Mouse (Mus musculus): ENCODE data around the gene Edaradd. TPM values are rescaled to one million over a fixed set of nuclear protein-coding genes. Genes with fewer than 3 reads are reported as not detected.

The Edaradd gene
- polyA plus RNA-seq, 1 experiment from 2014 or later: 0.93 TPM

DNA sequence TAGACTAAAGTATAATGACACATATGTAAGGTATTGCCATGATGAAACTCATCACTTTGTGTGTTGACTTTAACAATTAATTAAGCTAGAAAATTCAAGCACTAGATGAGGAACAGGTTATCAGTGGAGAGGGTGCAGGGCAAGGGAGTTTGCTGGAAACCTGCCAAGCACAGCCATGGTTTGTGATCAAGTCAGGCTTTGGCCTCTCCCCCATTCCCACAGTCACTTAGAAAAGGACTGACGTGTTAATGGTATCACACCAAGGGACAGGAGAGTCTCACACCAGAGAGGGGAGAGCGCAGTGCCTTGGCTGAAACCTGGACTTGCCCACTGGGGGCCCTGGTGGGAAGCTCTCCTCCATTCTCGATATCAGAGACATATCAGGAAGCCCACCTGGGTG is 14.9 kb downstream of the Edaradd start:
- no peak overlapping the region for H3K4me2 ChIP-seq
- H3K9ac ChIP-seq: no peak overlapping the region
- no peaks in the 10 kb centered on the region for H3K9me3 ChIP-seq
- H3K27me3 ChIP-seq: no peaks in the 10 kb centered on the region
- no peak overlapping the region for H3K4me3 ChIP-seq
- H3K27ac ChIP-seq: no peak overlapping the region
- peaks cover 9% of the 10 kb centered on the region for H3K4me1 ChIP-seq (replicated peaks)
- ATAC-seq (ENCODE audit: low FRiP score): no peak
- no peaks in the 10 kb centered on the region for H3K36me3 ChIP-seq
- WGBS: 79% methylated on average over 3 of the region's 3 CpGs

- Histone ChIP-seq H3K4me3 (no peak overlapping the region), H3K27me3 (no peaks in the 10 kb centered on the region), H3K9me3 (no peaks in the 10 kb centered on the region), H3K4me2 (no peak overlapping the region), H3K36me3 (no peaks in the 10 kb centered on the region), H3K4me1 (replicated peaks) (peaks cover 9% of the 10 kb centered on the region), H3K27ac (peak overlapping the region; percentile 74), H3K9ac (no peak overlapping the region)
- peak; percentile 80 for ATAC-seq (ENCODE audit: low FRiP score)
- 19% methylated on average over 11 of the region's 11 CpGs for WGBS
Observed at GRCm38 (mm10) chr13:12503238-12503751, 16.9 kb downstream of the Edaradd start.

- no peak overlapping the region for H3K9ac ChIP-seq
- H3K36me3 ChIP-seq: no peaks in the 10 kb centered on the region
- peak overlapping the region; percentile 74 for H3K27ac ChIP-seq
- ATAC-seq (ENCODE audit: low FRiP score): no peak
- H3K9me3 ChIP-seq: no peaks in the 10 kb centered on the region
- H3K4me3 ChIP-seq: no peak overlapping the region
- peaks cover 9% of the 10 kb centered on the region for H3K4me1 ChIP-seq (replicated peaks)
- 34% methylated on average over 4 of the region's 4 CpGs for WGBS
- H3K4me2 ChIP-seq: no peak overlapping the region
- H3K27me3 ChIP-seq: no peaks in the 10 kb centered on the region
Observed at GRCm38 (mm10) chr13:12502665-12503237, 17.5 kb downstream of the Edaradd start.

DNA sequence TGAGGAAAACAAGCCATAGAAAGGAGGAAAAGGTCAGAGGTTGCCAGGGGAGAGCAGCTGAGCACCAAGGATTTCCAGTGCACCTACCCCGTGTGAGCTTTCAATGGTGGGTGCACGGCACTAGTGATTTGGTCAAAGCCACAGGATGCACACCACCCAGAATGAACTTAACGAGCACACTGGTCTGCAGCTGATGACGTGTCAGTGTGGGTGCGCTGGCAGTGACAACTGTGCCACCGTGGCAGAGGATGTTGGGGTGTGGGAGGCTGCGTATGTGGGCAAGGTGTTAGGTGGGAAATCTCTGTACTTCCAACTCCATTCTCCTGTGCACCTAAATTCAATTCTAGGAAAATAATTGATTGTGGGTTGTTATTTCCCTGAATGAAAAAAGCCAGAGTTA is 21.1 kb downstream of the Edaradd start:
- Histone ChIP-seq H3K27me3 (no peaks in the 10 kb centered on the region), H3K4me2 (no peak overlapping the region), H3K27ac (no peak overlapping the region), H3K4me3 (no peak overlapping the region), H3K9ac (no peak overlapping the region), H3K36me3 (no peaks in the 10 kb centered on the region), H3K4me1 (replicated peaks) (peaks cover 9% of the 10 kb centered on the region), H3K9me3 (no peaks in the 10 kb centered on the region)
- 84% methylated on average over 7 of the region's 7 CpGs for WGBS
- no peak for ATAC-seq (ENCODE audit: low FRiP score)

GRCm38 (mm10) chr13:12497809-12498208 is 22.4 kb downstream of the Edaradd start:
- Histone ChIP-seq H3K4me1 (replicated peaks) (peaks cover 2% of the 10 kb centered on the region), H3K4me3 (no peak overlapping the region), H3K36me3 (no peaks in the 10 kb centered on the region), H3K27me3 (no peaks in the 10 kb centered on the region), H3K9me3 (no peaks in the 10 kb centered on the region), H3K4me2 (no peak overlapping the region), H3K27ac (no peak overlapping the region), H3K9ac (no peak overlapping the region)
- no peak for ATAC-seq (ENCODE audit: low FRiP score)
- WGBS: 55% methylated on average over 8 of the region's 8 CpGs

- H3K27me3 ChIP-seq: no peaks in the 10 kb centered on the region
- H3K27ac ChIP-seq: no peak overlapping the region
- no peak overlapping the region for H3K9ac ChIP-seq
- H3K9me3 ChIP-seq: no peaks in the 10 kb centered on the region
- H3K4me3 ChIP-seq: no peak overlapping the region
- no peak for ATAC-seq (ENCODE audit: low FRiP score)
- no peaks in the 10 kb centered on the region for H3K36me3 ChIP-seq
- no peak overlapping the region for H3K4me2 ChIP-seq
- 85% methylated on average over 9 of the region's 9 CpGs for WGBS
- no peaks in the 10 kb centered on the region for H3K4me1 ChIP-seq (replicated peaks)
Observed at GRCm38 (mm10) chr13:12494750-12495149, 25.5 kb downstream of the Edaradd start.

- H3K27me3 ChIP-seq: no peaks in the 10 kb centered on the region
- H3K4me2 ChIP-seq: no peak overlapping the region
- WGBS: 93% methylated on average over 3 of the region's 3 CpGs
- H3K9me3 ChIP-seq: no peaks in the 10 kb centered on the region
- H3K4me3 ChIP-seq: no peak overlapping the region
- H3K9ac ChIP-seq: no peak overlapping the region
- no peak overlapping the region for H3K27ac ChIP-seq
- H3K36me3 ChIP-seq: no peaks in the 10 kb centered on the region
- H3K4me1 ChIP-seq (replicated peaks): no peaks in the 10 kb centered on the region
- ATAC-seq (ENCODE audit: low FRiP score): no peak
Observed at GRCm38 (mm10) chr13:12492515-12492914, 27.7 kb downstream of the Edaradd start.

GRCm38 (mm10) chr13:12485640-12486039 is 34.6 kb downstream of the Edaradd start:
- no peaks in the 10 kb centered on the region for H3K27me3 ChIP-seq
- no peak overlapping the region for H3K27ac ChIP-seq
- 73% methylated on average over 7 of the region's 7 CpGs for WGBS
- no peaks in the 10 kb centered on the region for H3K36me3 ChIP-seq
- ATAC-seq (ENCODE audit: low FRiP score): no peak
- no peak overlapping the region for H3K4me2 ChIP-seq
- no peaks in the 10 kb centered on the region for H3K9me3 ChIP-seq
- H3K4me3 ChIP-seq: no peak overlapping the region
- H3K4me1 ChIP-seq (replicated peaks): no peaks in the 10 kb centered on the region
- H3K9ac ChIP-seq: no peak overlapping the region

DNA sequence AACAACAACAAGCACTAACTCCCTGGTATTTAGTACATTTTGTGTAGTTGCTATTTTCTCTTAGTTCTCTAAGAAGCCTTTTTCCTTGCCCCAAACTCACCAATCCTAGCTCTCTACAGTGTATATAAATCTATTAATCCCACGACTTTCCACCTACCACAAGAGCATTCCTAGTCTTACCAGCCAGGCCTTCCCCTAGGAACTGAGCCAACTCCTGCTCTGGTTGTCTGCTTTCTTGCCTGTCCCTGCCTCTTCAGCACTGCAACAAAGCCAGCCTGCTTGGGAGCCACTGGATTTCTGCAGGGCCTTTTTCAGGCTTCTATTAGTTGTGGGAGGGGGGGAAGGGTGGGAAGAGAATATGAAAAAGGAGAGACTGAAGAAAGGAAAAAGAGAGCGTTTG is 35.0 kb downstream of the Edaradd start:
- WGBS: 80% methylated on average over 2 of the region's 2 CpGs
- Histone ChIP-seq H3K27me3 (no peaks in the 10 kb centered on the region), H3K4me3 (no peak overlapping the region), H3K4me2 (no peak overlapping the region), H3K36me3 (no peaks in the 10 kb centered on the region), H3K4me1 (replicated peaks) (no peaks in the 10 kb centered on the region), H3K9ac (no peak overlapping the region), H3K9me3 (no peaks in the 10 kb centered on the region), H3K27ac (no peak overlapping the region)
- ATAC-seq (ENCODE audit: low FRiP score): no peak

DNA sequence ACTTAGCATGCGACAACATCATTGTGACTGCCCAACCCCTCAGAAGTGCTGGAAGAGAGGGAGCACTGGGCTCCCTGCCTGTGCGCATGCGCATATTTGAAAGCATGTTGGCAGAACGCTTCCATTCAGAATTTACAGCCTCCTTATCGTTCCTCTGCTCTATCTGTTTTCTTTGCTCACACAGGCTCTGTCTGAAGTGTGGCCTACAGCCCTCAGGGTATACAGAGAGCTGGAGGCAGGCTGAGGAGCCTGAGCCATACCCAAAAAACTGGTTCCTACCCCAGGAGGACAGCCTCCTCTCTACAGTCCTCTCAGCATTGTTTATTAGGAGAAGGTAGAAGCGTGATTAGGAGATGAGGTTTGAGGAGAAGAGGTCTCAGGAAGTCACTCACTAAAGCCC is 40.4 kb downstream of the Edaradd start:
- Histone ChIP-seq H3K4me1 (replicated peaks) (no peaks in the 10 kb centered on the region), H3K27me3 (no peaks in the 10 kb centered on the region), H3K27ac (no peak overlapping the region), H3K9ac (no peak overlapping the region), H3K9me3 (no peaks in the 10 kb centered on the region), H3K4me3 (no peak overlapping the region), H3K4me2 (no peak overlapping the region), H3K36me3 (no peaks in the 10 kb centered on the region)
- ATAC-seq (ENCODE audit: low FRiP score): no peak
- WGBS: 81% methylated on average over 6 of the region's 6 CpGs

GRCm38 (mm10) chr13:12478301-12478700 is 41.9 kb downstream of the Edaradd start:
- Histone ChIP-seq H3K4me2 (no peak overlapping the region), H3K27me3 (no peaks in the 10 kb centered on the region), H3K9ac (no peak overlapping the region), H3K9me3 (no peaks in the 10 kb centered on the region), H3K4me3 (no peak overlapping the region), H3K4me1 (replicated peaks) (no peaks in the 10 kb centered on the region), H3K36me3 (no peaks in the 10 kb centered on the region), H3K27ac (no peak overlapping the region)
- ATAC-seq (ENCODE audit: low FRiP score): no peak
- WGBS: 85% methylated on average over 15 of the region's 15 CpGs

- no peak for ATAC-seq (ENCODE audit: low FRiP score)
- Histone ChIP-seq H3K4me3 (no peak overlapping the region), H3K4me1 (replicated peaks) (no peaks in the 10 kb centered on the region), H3K36me3 (no peaks in the 10 kb centered on the region), H3K27ac (no peak overlapping the region), H3K4me2 (no peak overlapping the region), H3K27me3 (no peaks in the 10 kb centered on the region), H3K9me3 (no peaks in the 10 kb centered on the region), H3K9ac (no peak overlapping the region)
- 88% methylated on average over 4 of the region's 4 CpGs for WGBS
Observed at GRCm38 (mm10) chr13:12476886-12477285, 43.4 kb downstream of the Edaradd start.

- no peak overlapping the region for H3K9ac ChIP-seq
- no peak for ATAC-seq (ENCODE audit: low FRiP score)
- WGBS: 94% methylated on average over 6 of the region's 6 CpGs
- H3K36me3 ChIP-seq: no peaks in the 10 kb centered on the region
- no peak overlapping the region for H3K4me3 ChIP-seq
- no peaks in the 10 kb centered on the region for H3K27me3 ChIP-seq
- H3K4me2 ChIP-seq: no peak overlapping the region
- no peaks in the 10 kb centered on the region for H3K4me1 ChIP-seq (replicated peaks)
- no peak overlapping the region for H3K27ac ChIP-seq
- H3K9me3 ChIP-seq: no peaks in the 10 kb centered on the region
Observed at GRCm38 (mm10) chr13:12475239-12475638, 45.0 kb downstream of the Edaradd start.
